Mouse (Mus musculus) right cerebral cortex, adult 2 months (tissue): ENCODE measurements around the gene Vmn1r72.
"Not testable (repeated sequence)": the region's sequence is repeated elsewhere in the genome, so short reads cannot be mapped to it uniquely, and the experiment has no call there.

ENCODE experiments used
- DNase-seq, 2 experiments: peaks; one replicate each; pipeline ENCODE4 v3.0.0; 2021 to 2022; ENCODE audit warnings: low spot score in 2 of 2

Gene Vmn1r72

GRCm38 (mm10) chr7:11680047-11680446 is at the start of gene Vmn1r72:
TSS of gene Vmn1r72 (minus strand) at chr7:11680147.
- DNase-seq: not testable (repeated sequence)

GRCm38 (mm10) chr7:11617082-11617481 is 62.9 kb downstream of the Vmn1r72 start:
- not testable (repeated sequence) for DNase-seq
